Mouse (Mus musculus) olfactory bulb, adult 2 months (tissue): Measurements from ENCODE around the gene Rhbdd3. TPM values are rescaled to one million over a fixed set of nuclear protein-coding genes. Genes with fewer than 3 reads are reported as not detected.
A peak's percentile ranks its signal among the peaks of the same experiment; 100 is the strongest.

ENCODE experiments used
- H3K27ac ChIP-seq: fragments of 200-500 bp; 2 replicates; pipeline ENCODE4 v1.5.1; 2012; ENCODE audit warnings: low read depth, low read length; ENCODE audit not compliant: insufficient read depth
- H3K4me1 ChIP-seq: fragments of 200-500 bp; 2 replicates; pipeline ENCODE4 v1.6.1; 2012; ENCODE audit warnings: low read length; ENCODE audit not compliant: control insufficient read depth, insufficient read depth
- H3K4me3 ChIP-seq: fragments of 200-500 bp; 2 replicates; pipeline ENCODE4 v1.5.1; 2012; ENCODE audit warnings: mild to moderate bottlenecking, low read depth, low read length, moderate library complexity; ENCODE audit not compliant: insufficient read depth
- CTCF ChIP-seq: fragments of 200-500 bp; IDR thresholded peaks from 2 replicates; pipeline ENCODE4 v1.5.1; 2012; ENCODE audit warnings: low read depth, mild to moderate bottlenecking, low read length, moderate library complexity; ENCODE audit not compliant: insufficient read depth
- POLR2A ChIP-seq: fragments of 200-500 bp; IDR thresholded peaks from 2 replicates; pipeline ENCODE4 v1.6.1; 2012; ENCODE audit warnings: mild to moderate bottlenecking, low read depth, low read length, moderate library complexity; ENCODE audit not compliant: insufficient read depth
- WGBS: fragments of 180-500 bp; shearing (Covaris S2); methylation state at CpG from one replicate; pipeline ENCODE4 v1.1.7; 2018; 5-methylcytosine and 5-hydroxymethylcytosine counted together
- polyA plus RNA-seq: library from polyadenylated mRNA; stranded (reverse); fragments of >200 nt; gene quantifications from 2 replicates; pipeline ENCODE4 v1.2.4, GENCODE M21; 2012; ENCODE audit warnings: low replicate concordance; ENCODE audit not compliant: missing spikeins, insufficient read depth, insufficient read length

Rhbdd3 gene
- polyA plus RNA-seq, 1 experiment, result not detected

DNA sequence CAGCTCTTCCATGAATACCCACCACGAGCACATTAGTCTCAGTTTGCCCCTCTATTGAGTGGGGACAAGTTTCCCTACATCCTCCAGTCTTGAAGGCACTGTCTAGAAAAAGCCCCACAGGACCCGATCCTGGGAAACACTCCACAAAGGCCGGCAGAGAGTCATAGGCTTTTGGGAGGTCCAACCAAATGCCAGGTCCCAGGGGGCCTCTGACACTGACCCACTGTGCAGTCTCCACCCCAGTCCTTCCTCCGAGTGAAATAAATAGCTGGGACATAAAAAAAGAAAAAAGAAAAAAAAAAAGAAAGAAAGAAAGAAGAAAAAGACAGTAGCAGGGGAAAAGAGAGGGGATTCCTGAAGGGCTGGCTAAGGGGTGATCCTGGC lies 52.5 kb downstream of the Rhbdd3 start:
- TF ChIP-seq CTCF, result no peak
- TF ChIP-seq POLR2A, result no peak
- 67% methylated on average over 4 of the region's 4 CpGs for WGBS
- Histone ChIP-seq H3K4me3 (0 out of 2 replicates have a peak overlapping the region, but pooled peaks have one; percentile 37), H3K27ac (no peak overlapping the region), H3K4me1 (peaks cover 35% of the 10 kb centered on the region)

- H3K4me1 ChIP-seq, result peaks cover 32% of the 10 kb centered on the region
- 7% methylated on average over 52 of the region's 53 CpGs for WGBS
- no peak within 1 kb of the TSS for H3K27ac ChIP-seq
- peak within 1 kb of the TSS; percentile 37 for H3K4me3 ChIP-seq
- TF ChIP-seq CTCF (no peak), POLR2A (no peak)
Observed at GRCm38 (mm10) chr11:5151680-5152337, 53.1 kb downstream of the Rhbdd3 start, which contains the start of gene Emid1. TSS of gene Emid1 (minus strand) at chr11:5152257.

DNA sequence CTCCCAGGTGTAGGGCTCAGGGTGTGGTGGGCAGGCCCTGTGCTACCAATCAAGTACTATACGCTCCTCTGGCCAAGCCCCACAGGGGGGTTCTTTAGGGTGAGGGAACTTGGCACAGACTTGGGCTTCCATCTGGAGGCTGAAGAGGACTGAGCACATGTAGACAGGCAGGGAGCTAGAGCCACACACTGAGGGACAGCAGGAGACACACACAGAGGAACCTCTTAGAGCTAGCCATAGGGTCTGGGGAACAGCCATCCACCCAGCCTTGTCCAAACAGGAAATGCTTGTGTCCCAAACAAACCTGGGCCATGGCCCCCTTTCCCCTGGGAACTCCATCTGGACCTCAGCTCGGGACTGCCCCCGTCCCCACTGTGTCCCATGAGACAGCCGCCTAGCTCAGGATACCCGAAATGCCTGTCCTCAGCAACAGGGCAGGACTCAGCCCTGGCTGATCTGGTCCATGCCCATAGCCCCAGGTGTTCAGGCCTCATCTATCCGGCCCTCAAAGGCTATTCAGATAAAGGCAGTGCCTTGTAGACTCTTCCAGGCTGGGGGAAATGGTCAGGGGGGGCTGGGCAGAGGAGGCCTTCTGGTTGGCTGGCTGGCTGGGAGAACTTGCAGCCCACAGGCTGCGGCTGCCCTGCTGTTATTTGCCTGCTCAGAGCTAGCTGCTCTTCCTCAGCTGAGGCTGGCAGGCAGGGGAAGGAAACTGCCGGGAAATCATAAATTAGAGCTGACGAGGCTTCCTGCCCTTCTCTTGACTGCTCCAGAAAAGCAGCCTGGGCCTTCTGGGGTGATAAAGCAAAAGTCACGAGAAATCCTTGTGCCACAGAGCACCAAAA lies 56.5 kb downstream of the Rhbdd3 start:
- WGBS, result 58% methylated on average over 10 of the region's 10 CpGs
- TF ChIP-seq CTCF (no peak), POLR2A (no peak)
- H3K27ac ChIP-seq, result no peak overlapping the region

More for the DNA sequence above, 56.5 kb downstream of the Rhbdd3 start:
- Histone ChIP-seq H3K4me1 (peaks cover 26% of the 10 kb centered on the region), H3K4me3 (no peak overlapping the region)

Other genes starting within 250 kb of the Rhbdd3 start
- gene Nf2, start 249.4 kb upstream of the Rhbdd3 start, polyA plus RNA-seq, result not detected in 2 replicates
- gene Nipsnap1, start 225.0 kb upstream of the Rhbdd3 start, polyA plus RNA-seq, result not detected in 2 replicates
- gene Thoc5, start 203.6 kb upstream of the Rhbdd3 start, polyA plus RNA-seq, result not detected in 2 replicates
- gene Nefh, start 150.9 kb upstream of the Rhbdd3 start, polyA plus RNA-seq, result not detected in 2 replicates
- 603 TPM in 1 of 2 replicates, not detected in the other for gene Ap1b1, start 112.1 kb upstream of the Rhbdd3 start, polyA plus RNA-seq
- not detected in 2 replicates for gene Rasl10a, start 40.8 kb upstream of the Rhbdd3 start, polyA plus RNA-seq
- not detected in 2 replicates for gene Gas2l1, start 33.6 kb upstream of the Rhbdd3 start, polyA plus RNA-seq
- gene Ewsr1, start 340 bp downstream of the Rhbdd3 start, polyA plus RNA-seq, result 1,053 and 1,293 TPM in 2 replicates
- not detected in 2 replicates for gene Emid1, start 53.3 kb downstream of the Rhbdd3 start, polyA plus RNA-seq
- gene Kremen1, start 162.6 kb downstream of the Rhbdd3 start, polyA plus RNA-seq, result 126 TPM in 1 of 2 replicates, not detected in the other